Mouse (Mus musculus) midbrain, embryonic 15.5 days (tissue): ENCODE data around the gene Fgr. TPM values are rescaled to one million over a fixed set of nuclear protein-coding genes. Genes with fewer than 3 reads are reported as not detected.
"Not testable (repeated sequence)": the region's sequence is repeated elsewhere in the genome, so short reads cannot be mapped to it uniquely, and the experiment has no call there.

Source experiments
- ATAC-seq: fragments of 200-750 bp; cut with Nextera tagmentation; replicated peaks from 2 replicates; pipeline ENCODE4 v1.8.0; 2017; ENCODE audit warnings: moderate TSS enrichment
- H3K27ac ChIP-seq: fragments of 300-500 bp; sonication (generic); 2 replicates; pipeline ENCODE4 v1.5.1; 2015; ENCODE audit warnings: mild to moderate bottlenecking, inconsistent platforms
- H3K27me3 ChIP-seq: fragments of 300-500 bp; sonication (generic); replicated peaks from 2 replicates; pipeline ENCODE4 v1.6.1; 2015; ENCODE audit warnings: inconsistent platforms
- H3K36me3 ChIP-seq: fragments of 300-500 bp; sonication (generic); replicated peaks from 2 replicates; pipeline ENCODE4 v1.6.1; 2015; ENCODE audit warnings: inconsistent platforms
- H3K4me1 ChIP-seq: fragments of 300-500 bp; sonication (generic); 2 replicates; pipeline ENCODE4 v1.6.1; 2015; ENCODE audit warnings: inconsistent platforms
- H3K4me2 ChIP-seq: fragments of 300-500 bp; sonication (generic); 2 replicates; pipeline ENCODE4 v1.6.1; 2015; ENCODE audit warnings: inconsistent platforms, mild to moderate bottlenecking, moderate library complexity
- H3K4me3 ChIP-seq: fragments of 300-500 bp; sonication (generic); 2 replicates; pipeline ENCODE4 v1.5.1; 2015; ENCODE audit warnings: mild to moderate bottlenecking, inconsistent platforms
- H3K9ac ChIP-seq: fragments of 300-500 bp; sonication (generic); 2 replicates; pipeline ENCODE4 v1.6.1; 2015; ENCODE audit warnings: mild to moderate bottlenecking, inconsistent platforms
- H3K9me3 ChIP-seq: fragments of 300-500 bp; sonication (generic); 2 replicates; pipeline ENCODE4 v1.6.1; 2016; ENCODE audit warnings: inconsistent platforms
- WGBS: fragments of 180-500 bp; shearing (Covaris S2); methylation state at CpG from one replicate; pipeline ENCODE4 v1.1.7; 2015; ENCODE audit warnings: mixed read lengths; 5-methylcytosine and 5-hydroxymethylcytosine counted together
- polyA plus RNA-seq: library from polyadenylated mRNA; unstranded; fragments of >200 nt; fragmentation: Nextera tagmentation; extraction: Ambion mirVana; gene quantifications from 2 replicates; pipeline ENCODE4 v1.2.1, GENCODE M21; 2015

The Fgr gene
- polyA plus RNA-seq, 1 experiment from 2014 or later = 0.06 TPM

- WGBS = 63% methylated on average over 6 of the region's 6 CpGs
- not testable (repeated sequence) for ATAC-seq
These were observed 32.1 kb downstream of the Fgr start for GRCm38 (mm10) chr4:133005885-133006451.

DNA sequence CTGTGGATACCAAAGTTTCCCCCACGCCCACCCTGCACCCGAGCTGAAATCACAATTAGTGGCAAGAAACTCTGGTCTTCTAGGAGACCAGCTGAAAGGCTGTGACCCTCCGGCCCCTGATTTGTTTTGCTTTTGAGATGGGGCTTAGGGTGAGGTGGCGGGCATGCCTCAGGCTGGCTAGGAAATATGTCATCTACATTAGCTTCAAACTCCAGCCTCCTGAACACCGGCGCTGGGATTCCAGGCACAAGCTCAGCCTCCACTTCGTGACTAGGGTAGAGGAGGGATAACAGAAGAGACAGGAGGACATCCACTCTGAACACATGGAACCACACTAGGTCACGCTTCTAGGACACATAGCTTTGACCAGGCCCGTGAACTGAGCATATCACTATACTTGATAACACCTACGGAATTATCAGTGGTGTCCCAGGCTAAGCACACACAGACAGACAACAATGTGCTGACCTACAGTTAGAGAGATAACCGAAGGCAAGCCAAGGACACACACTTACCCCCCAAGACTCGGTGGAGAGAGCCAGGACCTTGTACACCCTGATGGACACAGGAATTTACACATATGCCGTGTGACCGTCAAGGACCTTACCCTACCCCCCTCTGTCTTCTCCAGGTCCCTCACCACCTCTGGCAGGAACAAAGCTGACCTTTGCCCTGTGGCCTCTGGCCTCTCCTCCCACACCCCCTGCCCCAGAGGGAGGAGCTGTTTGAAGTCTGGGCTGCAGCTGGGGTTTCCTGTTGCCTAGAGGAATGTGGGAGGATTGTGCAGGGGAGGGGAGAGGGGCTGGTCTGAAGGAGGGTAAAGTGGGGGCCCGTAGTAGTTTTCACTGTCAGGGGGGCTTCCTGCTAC lies 33.9 kb downstream of the Fgr start:
- H3K27me3 ChIP-seq = peaks cover 15% of the 10 kb centered on the region; the same call in 1 of the 2 replicates
- H3K27ac ChIP-seq = no peak overlapping the region
- no peak overlapping the region for H3K4me3 ChIP-seq
- no peak for ATAC-seq
- no peaks in the 10 kb centered on the region for H3K9me3 ChIP-seq
- peaks cover 20% of the 10 kb centered on the region for H3K4me1 ChIP-seq
- H3K9ac ChIP-seq = no peak overlapping the region
- no peaks in the 10 kb centered on the region for H3K36me3 ChIP-seq
- WGBS = 33% methylated on average over 15 of the region's 15 CpGs
- H3K4me2 ChIP-seq = no peak overlapping the region

More at GRCm38 (mm10) chr4:133005885-133006451, 32.1 kb downstream of the Fgr start:
- Histone ChIP-seq H3K27me3 (peaks cover 14% of the 10 kb centered on the region; the same call in 1 of the 2 replicates), H3K4me1 (peaks cover 20% of the 10 kb centered on the region)
- not testable (repeated sequence) for H3K4me2 ChIP-seq, H3K36me3 ChIP-seq, H3K9me3 ChIP-seq, H3K27ac ChIP-seq, H3K4me3 ChIP-seq, H3K9ac ChIP-seq

DNA sequence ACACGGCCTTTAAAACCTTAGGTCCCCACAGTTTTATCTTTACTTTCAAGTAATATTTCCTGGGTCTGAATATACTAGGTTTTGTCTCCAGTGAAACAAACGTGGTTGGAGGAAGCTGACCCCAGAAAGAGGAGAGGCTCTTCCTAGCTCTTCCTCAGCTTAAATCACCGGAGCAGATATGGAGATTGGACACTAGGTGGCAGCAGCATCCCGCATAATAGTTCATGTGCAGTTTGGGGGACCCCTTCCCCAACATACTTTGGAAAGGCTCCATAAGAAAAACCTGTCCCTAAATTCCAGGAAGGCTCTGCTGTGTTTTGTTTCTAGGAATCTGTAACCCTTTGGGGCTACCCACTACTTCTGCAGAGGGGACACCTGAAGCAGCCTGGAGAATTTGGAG lies 35.2 kb downstream of the Fgr start:
- Histone ChIP-seq H3K4me2 (no peak overlapping the region), H3K9ac (no peak overlapping the region), H3K9me3 (no peaks in the 10 kb centered on the region), H3K4me1 (peaks cover 19% of the 10 kb centered on the region), H3K4me3 (no peak overlapping the region), H3K36me3 (no peaks in the 10 kb centered on the region), H3K27me3 (peaks cover 15% of the 10 kb centered on the region; the same call in 1 of the 2 replicates), H3K27ac (no peak overlapping the region)
- no peak for ATAC-seq
- 2% methylated on average over 4 of the region's 4 CpGs for WGBS

DNA sequence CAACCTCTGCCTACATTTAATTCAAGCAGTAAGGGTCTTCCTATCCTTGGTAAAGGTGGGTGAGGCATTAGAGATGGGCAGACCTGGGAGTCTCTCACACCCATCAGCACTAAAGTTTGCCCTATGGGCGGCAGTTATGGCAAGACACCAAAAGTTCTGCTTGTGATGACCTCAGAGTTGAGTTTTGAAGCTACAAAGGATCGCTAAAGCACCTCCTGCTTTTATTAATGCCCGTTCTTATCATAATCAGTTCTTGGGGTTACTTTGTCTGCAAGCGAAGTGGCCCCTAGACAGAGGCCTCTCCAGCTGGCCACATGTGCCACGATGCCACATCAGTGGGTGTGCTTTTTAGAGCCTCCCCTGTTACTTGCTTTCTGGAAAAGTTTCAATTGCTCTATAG lies 35.8 kb downstream of the Fgr start:
- no peaks in the 10 kb centered on the region for H3K9me3 ChIP-seq
- H3K27ac ChIP-seq = no peak overlapping the region
- ATAC-seq = no peak
- no peak overlapping the region for H3K9ac ChIP-seq
- 72% methylated on average over 5 of the region's 5 CpGs for WGBS
- no peak overlapping the region for H3K4me2 ChIP-seq
- peaks cover 25% of the 10 kb centered on the region for H3K4me1 ChIP-seq
- H3K36me3 ChIP-seq = no peaks in the 10 kb centered on the region
- peaks cover 15% of the 10 kb centered on the region; the same call in 1 of the 2 replicates for H3K27me3 ChIP-seq
- no peak overlapping the region for H3K4me3 ChIP-seq

DNA sequence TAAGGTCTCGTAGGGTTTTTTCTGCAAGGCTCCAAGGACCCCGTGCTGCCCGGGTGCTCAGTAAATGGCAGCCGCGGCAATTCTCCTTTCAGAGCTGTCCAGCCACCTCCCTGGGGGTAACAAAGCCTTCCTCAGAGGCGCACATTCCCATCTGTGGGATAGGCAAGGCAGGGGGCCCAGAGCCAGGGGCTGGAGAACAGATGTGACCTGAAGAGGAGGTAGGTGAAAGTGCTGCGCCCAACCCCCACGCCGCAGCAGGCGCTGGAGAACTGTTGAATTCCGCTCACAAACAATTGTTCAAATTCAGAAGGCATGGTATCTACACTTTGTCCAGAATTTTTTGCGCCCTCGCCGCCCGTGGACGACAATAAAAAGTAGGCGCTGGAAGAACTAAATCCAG lies 36.7 kb downstream of the Fgr start:
- H3K4me2 ChIP-seq = peak overlapping the region; percentile 98
- no peak for ATAC-seq
- H3K9me3 ChIP-seq = no peaks in the 10 kb centered on the region
- no peak overlapping the region for H3K9ac ChIP-seq
- H3K27me3 ChIP-seq = peaks cover 15% of the 10 kb centered on the region; the same call in 1 of the 2 replicates
- under 1% methylated on average over 17 of the region's 17 CpGs for WGBS
- no peak overlapping the region for H3K27ac ChIP-seq
- H3K36me3 ChIP-seq = no peaks in the 10 kb centered on the region
- peaks cover 34% of the 10 kb centered on the region for H3K4me1 ChIP-seq
- H3K4me3 ChIP-seq = peak overlapping the region; percentile 99

DNA sequence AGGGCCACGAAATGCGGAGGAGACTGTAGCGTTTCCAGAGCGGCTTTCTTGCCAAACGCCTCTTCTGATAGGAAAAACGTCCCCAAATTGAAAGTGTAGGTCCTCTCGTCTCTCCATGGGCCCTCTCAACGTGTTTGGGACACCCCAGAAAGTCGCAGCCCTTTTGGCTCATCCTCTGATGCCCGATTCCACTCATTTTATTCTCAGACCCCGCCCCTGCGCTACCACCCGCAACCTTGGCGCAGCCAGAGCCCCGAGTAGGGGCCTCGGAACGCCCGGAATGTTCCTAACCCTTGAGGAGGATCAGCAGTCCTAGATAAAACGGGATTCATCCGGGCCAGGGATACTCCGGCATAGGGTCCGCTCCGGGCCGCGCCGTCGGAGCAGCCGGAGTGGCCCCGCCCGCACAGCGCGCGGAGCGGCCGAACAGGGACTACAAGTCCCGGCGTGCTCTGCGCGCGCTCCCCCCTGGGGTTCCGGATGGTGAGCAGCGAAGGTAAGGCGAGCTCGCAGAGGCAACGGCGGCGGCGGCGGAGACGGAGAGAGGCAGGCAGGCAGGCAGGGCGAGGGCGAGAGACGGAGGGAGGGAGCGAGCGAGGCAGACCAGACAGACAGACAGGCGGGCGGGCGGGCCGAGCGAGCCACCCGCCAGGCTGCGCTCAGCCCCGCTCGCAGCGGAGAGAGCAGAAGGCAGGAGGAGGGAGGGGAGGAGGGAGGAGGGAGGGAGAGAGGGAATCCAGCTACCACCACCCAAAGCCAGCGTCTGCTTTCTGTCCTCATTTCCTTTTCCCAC lies 37.3 kb downstream of the Fgr start, which contains the start of gene Ahdc1:
TSS of gene Ahdc1 (plus strand) at position 233 of the 793 bp plus-strand sequence.
- Histone ChIP-seq H3K9ac (peak within 1 kb of the TSS; percentile 98), H3K9me3 (no peaks in the 10 kb centered on the region), H3K27ac (peak within 1 kb of the TSS; percentile 96), H3K4me1 (peaks cover 40% of the 10 kb centered on the region), H3K27me3 (peaks cover 15% of the 10 kb centered on the region; the same call in 1 of the 2 replicates), H3K4me2 (peak within 1 kb of the TSS; percentile 98), H3K4me3 (peak within 1 kb of the TSS; percentile 99), H3K36me3 (no peaks in the 10 kb centered on the region)
- under 1% methylated on average over 50 of the region's 66 CpGs for WGBS
- ATAC-seq = peak; percentile 86

- ATAC-seq = peak; percentile 12
- peak overlapping the region; percentile 96 for H3K27ac ChIP-seq
- H3K9ac ChIP-seq = peak overlapping the region; percentile 98
- H3K4me2 ChIP-seq = peak overlapping the region; percentile 98
- peaks cover 49% of the 10 kb centered on the region for H3K4me1 ChIP-seq
- no peaks in the 10 kb centered on the region for H3K36me3 ChIP-seq
- H3K9me3 ChIP-seq = no peaks in the 10 kb centered on the region
- peak overlapping the region; percentile 99 for H3K4me3 ChIP-seq
- peaks cover 15% of the 10 kb centered on the region; the same call in 1 of the 2 replicates for H3K27me3 ChIP-seq
- WGBS = under 1% methylated on average over 63 of the region's 84 CpGs
These were observed 38.2 kb downstream of the Fgr start for GRCm38 (mm10) chr4:133011821-133012775.

DNA sequence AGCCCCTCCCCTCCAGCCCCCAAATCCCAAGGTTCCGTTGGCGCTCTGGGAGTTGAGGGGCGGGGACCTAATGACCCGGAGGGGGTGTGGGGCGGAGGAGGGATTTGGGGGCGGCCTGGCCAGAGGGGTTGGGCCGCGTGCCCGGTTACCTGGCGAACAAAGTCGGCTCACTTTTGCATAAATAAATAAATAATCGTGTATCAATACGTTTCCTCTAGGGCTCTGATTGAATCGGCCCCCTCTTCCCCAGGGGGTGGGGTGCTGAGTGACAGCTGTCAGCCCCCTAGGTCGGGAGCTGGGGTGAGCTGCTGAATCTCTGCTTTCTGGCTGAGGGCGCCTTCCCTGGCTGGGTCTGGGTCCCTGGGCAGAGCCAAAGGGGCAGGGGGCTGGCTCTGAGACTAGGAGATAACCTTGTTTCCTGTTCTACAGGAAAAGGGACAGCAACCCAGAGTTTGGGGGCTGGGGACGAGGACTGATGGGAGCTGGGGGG lies 38.9 kb downstream of the Fgr start:
- H3K4me3 ChIP-seq = peak overlapping the region; percentile 99
- no peaks in the 10 kb centered on the region for H3K36me3 ChIP-seq
- peak overlapping the region; percentile 98 for H3K4me2 ChIP-seq
- ATAC-seq = no peak
- peaks cover 15% of the 10 kb centered on the region; the same call in 1 of the 2 replicates for H3K27me3 ChIP-seq
- H3K4me1 ChIP-seq = peaks cover 56% of the 10 kb centered on the region
- no peaks in the 10 kb centered on the region for H3K9me3 ChIP-seq
- peak overlapping the region; percentile 96 for H3K27ac ChIP-seq
- H3K9ac ChIP-seq = peak overlapping the region; percentile 98
- 0% methylated on average over 17 of the region's 17 CpGs for WGBS

GRCm38 (mm10) chr4:133013266-133013891 lies 39.5 kb downstream of the Fgr start:
- no peaks in the 10 kb centered on the region for H3K36me3 ChIP-seq
- H3K9ac ChIP-seq = peak overlapping the region; percentile 98
- peak; percentile 24 for ATAC-seq
- H3K9me3 ChIP-seq = no peaks in the 10 kb centered on the region
- H3K27ac ChIP-seq = peak overlapping the region; percentile 96
- peak overlapping the region; percentile 99 for H3K4me3 ChIP-seq
- H3K4me2 ChIP-seq = peak overlapping the region; percentile 98
- peaks cover 62% of the 10 kb centered on the region for H3K4me1 ChIP-seq
- WGBS = 4% methylated on average over 16 of the region's 18 CpGs
- peaks cover 15% of the 10 kb centered on the region; the same call in 1 of the 2 replicates for H3K27me3 ChIP-seq

DNA sequence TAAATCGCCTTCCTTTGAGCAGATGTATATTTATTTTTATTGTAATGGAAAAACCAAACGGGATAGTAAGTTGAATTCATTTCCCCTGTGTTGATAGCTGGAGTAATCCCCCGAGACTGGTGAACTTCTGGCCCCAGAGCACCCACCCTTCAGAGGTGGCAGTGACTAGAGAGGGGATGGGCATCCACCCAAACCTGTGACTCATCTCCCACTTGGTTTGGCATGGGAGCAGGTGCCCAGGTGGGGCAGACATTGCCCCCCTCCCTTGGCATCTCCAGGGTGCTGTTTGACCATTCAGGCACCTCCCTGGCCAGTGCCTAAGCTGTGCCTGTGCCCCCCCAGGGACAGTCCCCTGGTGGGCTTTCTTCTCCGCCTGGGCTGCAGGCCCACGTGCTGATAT lies 40.2 kb downstream of the Fgr start:
- no peaks in the 10 kb centered on the region for H3K9me3 ChIP-seq
- peaks cover 67% of the 10 kb centered on the region for H3K4me1 ChIP-seq
- peak overlapping the region; percentile 98 for H3K4me2 ChIP-seq
- H3K9ac ChIP-seq = peak overlapping the region; percentile 98
- no peak for ATAC-seq
- H3K27me3 ChIP-seq = peaks cover 15% of the 10 kb centered on the region; the same call in 1 of the 2 replicates
- H3K36me3 ChIP-seq = no peaks in the 10 kb centered on the region
- H3K27ac ChIP-seq = peak overlapping the region; percentile 96; the same call in 1 of the 2 replicates
- H3K4me3 ChIP-seq = peak overlapping the region; percentile 99
- WGBS = 11% methylated on average over 5 of the region's 5 CpGs
